Mouse (Mus musculus): ENCODE data around the gene Gsg1l.

Gsg1l gene

GRCm38 (mm10) chr7:126032776-126033209 is 49.4 kb downstream of the Gsg1l start:
- DNase-seq (ENCODE audit: extremely low read depth, low read depth, low spot score) = no peak

- no peak for DNase-seq (ENCODE audit: extremely low read depth, low read depth, low spot score)
These were observed 49.9 kb downstream of the Gsg1l start for GRCm38 (mm10) chr7:126032365-126032755.

GRCm38 (mm10) chr7:126031598-126032364 is 50.4 kb downstream of the Gsg1l start:
- DNase-seq (ENCODE audit: extremely low read depth, low read depth, low spot score) = no peak

GRCm38 (mm10) chr7:126027410-126027809 is 54.8 kb downstream of the Gsg1l start:
- no peak for DNase-seq (ENCODE audit: extremely low read depth, low read depth, low spot score)

GRCm38 (mm10) chr7:126026600-126026999 is 55.6 kb downstream of the Gsg1l start:
- no peak for DNase-seq (ENCODE audit: extremely low read depth, low read depth, low spot score)

- no peak for DNase-seq (ENCODE audit: extremely low read depth, low read depth, low spot score)
These were observed 62.2 kb downstream of the Gsg1l start for GRCm38 (mm10) chr7:126019966-126020365.

- no peak for DNase-seq (ENCODE audit: extremely low read depth, low read depth, low spot score)
These were observed 62.9 kb downstream of the Gsg1l start for GRCm38 (mm10) chr7:126019321-126019720.

- DNase-seq (ENCODE audit: extremely low read depth, low read depth, low spot score) = no peak
These were observed 64.8 kb downstream of the Gsg1l start for GRCm38 (mm10) chr7:126017455-126017854.

- DNase-seq (ENCODE audit: extremely low read depth, low read depth, low spot score) = no peak
These were observed 69.7 kb downstream of the Gsg1l start for GRCm38 (mm10) chr7:126012325-126013021.

GRCm38 (mm10) chr7:126008789-126009148 is 73.4 kb downstream of the Gsg1l start:
- DNase-seq (ENCODE audit: extremely low read depth, low read depth, low spot score) = no peak

- no peak for DNase-seq (ENCODE audit: extremely low read depth, low read depth, low spot score)
These were observed 73.9 kb downstream of the Gsg1l start for GRCm38 (mm10) chr7:126008139-126008788.

GRCm38 (mm10) chr7:126007132-126007910 is 74.9 kb downstream of the Gsg1l start:
- no peak for DNase-seq (ENCODE audit: extremely low read depth, low read depth, low spot score)

GRCm38 (mm10) chr7:126005274-126005673 is 76.9 kb downstream of the Gsg1l start:
- DNase-seq (ENCODE audit: extremely low read depth, low read depth, low spot score) = no peak

- DNase-seq (ENCODE audit: extremely low read depth, low read depth, low spot score) = no peak
These were observed 80.5 kb downstream of the Gsg1l start for GRCm38 (mm10) chr7:126001683-126002082.

- DNase-seq (ENCODE audit: extremely low read depth, low read depth, low spot score) = no peak
These were observed 82.3 kb downstream of the Gsg1l start for GRCm38 (mm10) chr7:125999921-126000320.

- DNase-seq (ENCODE audit: extremely low read depth, low read depth, low spot score) = no peak
These were observed 86.1 kb downstream of the Gsg1l start for GRCm38 (mm10) chr7:125996151-125996550.

- no peak for DNase-seq (ENCODE audit: extremely low read depth, low read depth, low spot score)
These were observed 89.8 kb downstream of the Gsg1l start for GRCm38 (mm10) chr7:125992356-125992891.

GRCm38 (mm10) chr7:125991846-125992245 is 90.4 kb downstream of the Gsg1l start:
- no peak for DNase-seq (ENCODE audit: extremely low read depth, low read depth, low spot score)

GRCm38 (mm10) chr7:125989969-125990368 is 92.2 kb downstream of the Gsg1l start:
- DNase-seq (ENCODE audit: extremely low read depth, low read depth, low spot score) = no peak

- no peak for DNase-seq (ENCODE audit: extremely low read depth, low read depth, low spot score)
These were observed 92.7 kb downstream of the Gsg1l start for GRCm38 (mm10) chr7:125989489-125989888.

- no peak for DNase-seq (ENCODE audit: extremely low read depth, low read depth, low spot score)
These were observed 93.9 kb downstream of the Gsg1l start for GRCm38 (mm10) chr7:125988326-125988725.
